Mouse (Mus musculus) mouse embryonic stem cell (cell line): ENCODE measurements around the gene Acot4.
"Not testable (repeated sequence)": the region's sequence is repeated elsewhere in the genome, so short reads cannot be mapped to it uniquely, and the experiment has no call there.

ENCODE experiments used
- in situ Hi-C, 2 experiments: fragments of 300-500 bp; cut with MboI; formaldehyde crosslinking; loops; 1 replicate in 1 of 2; 3 replicates in 1 of 2; pipeline ENCODE4 v1.14.3; 2019 to 2020; ENCODE audit warnings: low sequenced_read_pairs in 2 of 2, low pct_unique_long_range_greater_than_20kb in 1 of 2, mixed read lengths in 1 of 2; ENCODE audit not compliant: unreplicated experiment in 1 of 2

The Acot4 gene

GRCm38 (mm10) chr12:84038241-84038640 is at the start of gene Acot4:
TSS of gene Acot4 (plus strand) at chr12:84038379.
- in situ Hi-C loops, result not testable (repeated sequence)

GRCm38 (mm10) chr12:83988483-83988882 is 49.7 kb upstream of the Acot4 start:
- in situ Hi-C loops, result loop anchor here (10.0 to 25.0 kb wide), 2 partner anchors 56 to 274 kb away; no protein-coding TSS in a partner anchor

- in situ Hi-C loops, result loop anchor here (10.0 to 25.0 kb wide), 2 partner anchors 55 to 273 kb away; no protein-coding TSS in a partner anchor
Observed at GRCm38 (mm10) chr12:83989378-83989777, 48.8 kb upstream of the Acot4 start.

GRCm38 (mm10) chr12:83997221-83997620 is 41.0 kb upstream of the Acot4 start:
- in situ Hi-C loops, result loop anchor here in 1 of 2 experiments (25.0 kb wide), 1 partner anchor 265 kb away; no protein-coding TSS in a partner anchor

- in situ Hi-C loops, result loop anchor here in 1 of 2 experiments (25.0 kb wide), 1 partner anchor 264 kb away; no protein-coding TSS in a partner anchor
Observed at GRCm38 (mm10) chr12:83998341-83999107, 39.7 kb upstream of the Acot4 start.

- in situ Hi-C loops, result loop anchor here in 1 of 2 experiments (25.0 kb wide), 1 partner anchor 263 kb away; no protein-coding TSS in a partner anchor
Observed at GRCm38 (mm10) chr12:83999237-83999636, 38.9 kb upstream of the Acot4 start.

GRCm38 (mm10) chr12:84000418-84000817 is 37.8 kb upstream of the Acot4 start:
- in situ Hi-C loops, result no loop called here

- in situ Hi-C loops, result no loop called here
Observed at GRCm38 (mm10) chr12:84003866-84004265, 34.3 kb upstream of the Acot4 start.

GRCm38 (mm10) chr12:84008251-84008650 is 29.9 kb upstream of the Acot4 start:
- in situ Hi-C loops, result no loop called here

- in situ Hi-C loops, result no loop called here
Observed at GRCm38 (mm10) chr12:84008729-84009128, 29.4 kb upstream of the Acot4 start.

GRCm38 (mm10) chr12:84009171-84009965 is 28.8 kb upstream of the Acot4 start, which contains the start of gene Acot1:
TSS of gene Acot1 (plus strand) at chr12:84009490.
- in situ Hi-C loops, result not testable (repeated sequence)

- in situ Hi-C loops, result no loop called here
Observed at GRCm38 (mm10) chr12:84010201-84010600, 28.0 kb upstream of the Acot4 start.

GRCm38 (mm10) chr12:84011251-84012040 is 26.7 kb upstream of the Acot4 start:
- in situ Hi-C loops, result no loop called here

GRCm38 (mm10) chr12:84013130-84013529 is 25.0 kb upstream of the Acot4 start:
- in situ Hi-C loops, result no loop called here

GRCm38 (mm10) chr12:84013701-84014100 is 24.5 kb upstream of the Acot4 start:
- in situ Hi-C loops, result no loop called here

GRCm38 (mm10) chr12:84020528-84020927 is 17.7 kb upstream of the Acot4 start:
- in situ Hi-C loops, result not testable (repeated sequence)

- in situ Hi-C loops, result not testable (repeated sequence)
Observed at GRCm38 (mm10) chr12:84022266-84022665, 15.9 kb upstream of the Acot4 start.

- in situ Hi-C loops, result no loop called here
Observed at GRCm38 (mm10) chr12:84023052-84023745, 15.0 kb upstream of the Acot4 start.
